Mouse (Mus musculus): ENCODE measurements around the gene Kcnh3. TPM values are rescaled to one million over a fixed set of nuclear protein-coding genes. Genes with fewer than 3 reads are reported as not detected.
A peak's percentile ranks its signal among the peaks of the same experiment; 100 is the strongest.

The Kcnh3 gene
- 1 to 10 TPM in 1 of 2 experiments, under 1 TPM in 1; 0.22 to 1.3 TPM for polyA plus RNA-seq (2017; shearing (Covaris generic))

GRCm38 (mm10) chr15:99224208-99224911 lies at the start of gene Kcnh3:
Gene Kcnh3 (plus strand): TSS chr15:99224861.
- peak; percentile 73 for ATAC-seq

- no peak for ATAC-seq
These were observed 45.0 kb upstream of the Kcnh3 start for GRCm38 (mm10) chr15:99179639-99180038.

- no peak for ATAC-seq
These were observed 40.3 kb upstream of the Kcnh3 start for GRCm38 (mm10) chr15:99184217-99184914.

- ATAC-seq: no peak
These were observed 30.3 kb upstream of the Kcnh3 start for GRCm38 (mm10) chr15:99194358-99194757.

- ATAC-seq: no peak
These were observed 29.6 kb upstream of the Kcnh3 start for GRCm38 (mm10) chr15:99195043-99195442.

GRCm38 (mm10) chr15:99198761-99199160 lies 25.9 kb upstream of the Kcnh3 start:
- no peak for ATAC-seq

GRCm38 (mm10) chr15:99205959-99206358 lies 18.7 kb upstream of the Kcnh3 start:
- no peak for ATAC-seq

- ATAC-seq: no peak
These were observed 11.5 kb upstream of the Kcnh3 start for GRCm38 (mm10) chr15:99213183-99213582.

- no peak for ATAC-seq
These were observed 9.7 kb upstream of the Kcnh3 start for GRCm38 (mm10) chr15:99214941-99215340.

GRCm38 (mm10) chr15:99215741-99216463 lies 8.8 kb upstream of the Kcnh3 start:
- no peak for ATAC-seq

- no peak for ATAC-seq
These were observed 7.0 kb upstream of the Kcnh3 start for GRCm38 (mm10) chr15:99217630-99218029.

GRCm38 (mm10) chr15:99221315-99221952 lies 3.2 kb upstream of the Kcnh3 start:
- no peak for ATAC-seq

- ATAC-seq: no peak
These were observed 1.7 kb upstream of the Kcnh3 start for GRCm38 (mm10) chr15:99222794-99223584.

- ATAC-seq: peak; percentile 32
These were observed 965 bp upstream of the Kcnh3 start for GRCm38 (mm10) chr15:99223585-99224207.

GRCm38 (mm10) chr15:99225081-99225810 lies 585 bp downstream of the Kcnh3 start:
- no peak for ATAC-seq

- ATAC-seq: no peak
These were observed 1.4 kb downstream of the Kcnh3 start for GRCm38 (mm10) chr15:99226090-99226489.

- ATAC-seq: no peak
These were observed 7.3 kb downstream of the Kcnh3 start for GRCm38 (mm10) chr15:99231998-99232397.

- peak; percentile 66 for ATAC-seq
These were observed 9.1 kb downstream of the Kcnh3 start for GRCm38 (mm10) chr15:99233719-99234118.

- ATAC-seq: no peak
These were observed 9.8 kb downstream of the Kcnh3 start for GRCm38 (mm10) chr15:99234326-99235010.

GRCm38 (mm10) chr15:99238006-99238405 lies 13.3 kb downstream of the Kcnh3 start:
- ATAC-seq: no peak

Measured in CD4-positive, CD25-positive, alpha-beta regulatory T cell, adult 4 months (primary cell).